Mouse (Mus musculus) G1E (cell line): ENCODE results near the gene Cox4i1.

Experiments used
- CTCF ChIP-seq: IDR thresholded peaks from 2 replicates; pipeline ENCODE4 v1.5.1; 2012; ENCODE audit warnings: low read depth, low read length, inconsistent platforms, mixed read lengths
- GATA1 ChIP-seq: IDR thresholded peaks from 2 replicates; pipeline ENCODE4 v1.6.1; 2012; ENCODE audit warnings: borderline replicate concordance, low read length, inconsistent platforms, mixed read lengths
- TAL1 ChIP-seq: conservative IDR thresholded peaks from 2 replicates; pipeline ENCODE4 v1.6.1; 2012; ENCODE audit warnings: low read depth, low read length, inconsistent platforms, mixed read lengths

- TF ChIP-seq CTCF (no peak), TAL1 (no peak), GATA1 (no peak)
Observed at GRCm38 (mm10) chr8:120699079-120699478, 31.1 kb downstream of the Cox4i1 start.
